Mouse (Mus musculus) kidney, adult 8-10 months (tissue): ENCODE data around the gene Ceacam18.
"Not testable (repeated sequence)": the region's sequence is repeated elsewhere in the genome, so short reads cannot be mapped to it uniquely, and the experiment has no call there.

Experiments
- DNase-seq, 2 experiments: peaks; one replicate each; pipeline ENCODE4 v3.0.0; 2022

Ceacam18 gene

DNA sequence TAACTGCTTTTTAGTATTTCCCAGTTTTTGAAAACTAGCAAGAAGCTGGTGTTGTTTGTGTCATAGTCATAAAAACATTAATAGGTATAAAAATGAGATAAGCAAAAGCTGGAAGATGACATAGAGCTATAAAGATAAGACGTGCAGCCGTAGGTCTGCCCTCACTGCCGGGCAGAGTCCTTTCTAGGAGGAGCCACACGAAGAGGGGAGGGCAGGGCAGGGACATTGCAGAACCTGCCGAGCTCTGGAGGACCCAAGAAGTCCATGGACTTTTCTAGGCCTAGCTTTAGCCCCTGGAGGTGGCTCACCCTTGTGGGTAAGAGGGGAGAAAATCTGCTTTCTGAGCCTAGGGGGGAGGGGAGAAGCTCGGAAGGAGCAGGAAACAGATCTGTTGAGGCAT lies at the start of gene Ceacam18:
Gene Ceacam18, plus strand, starts transcription at position 208 of the 400 bp plus-strand sequence.
- DNase-seq, result no peak

DNA sequence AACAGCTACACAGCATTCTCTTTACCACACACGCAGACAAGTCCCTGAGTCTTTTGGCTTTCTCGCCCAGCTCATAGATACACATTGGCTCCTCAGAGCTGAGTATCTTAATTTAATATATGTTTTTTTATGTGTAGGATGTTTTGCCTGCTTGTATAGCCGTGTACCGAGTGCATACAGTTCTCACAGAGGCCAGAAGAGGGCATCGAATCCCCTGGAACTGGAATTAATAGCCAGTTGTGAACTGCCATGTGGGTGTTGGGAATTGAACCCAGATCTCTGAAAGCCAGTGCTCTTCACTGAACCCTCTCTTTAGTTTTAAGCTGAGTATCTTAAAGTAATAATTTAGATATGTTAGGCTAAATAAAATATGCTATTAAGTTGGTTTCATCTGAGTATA lies 49.7 kb upstream of the Ceacam18 start:
- no peak for DNase-seq

DNA sequence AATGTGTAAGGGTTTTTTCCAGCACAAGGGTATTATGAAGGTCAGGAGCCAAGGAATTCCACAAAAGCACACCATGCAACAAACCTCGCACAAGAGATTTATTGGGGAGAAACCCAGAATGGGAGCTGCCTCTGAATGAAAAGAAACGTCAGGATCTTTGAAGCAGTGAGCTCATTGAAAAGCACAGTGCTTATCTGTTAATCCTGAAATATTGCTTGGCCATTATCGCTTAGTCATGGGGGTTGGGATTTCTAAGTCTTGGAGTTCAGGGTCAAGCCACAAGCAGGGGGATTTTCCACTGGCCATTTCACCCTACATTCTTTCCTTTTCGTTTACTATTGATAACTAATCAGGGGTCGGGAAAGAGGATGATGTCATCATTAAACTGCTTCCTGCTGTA lies 32.6 kb upstream of the Ceacam18 start:
- DNase-seq, result no peak

- DNase-seq, result peak; percentile 22 to 38
Measured at GRCm38 (mm10) chr7:43606896-43607742, 27.4 kb upstream of the Ceacam18 start, which contains the start of gene Zfp819. TSS of gene Zfp819 (plus strand) at chr7:43607169.

DNA sequence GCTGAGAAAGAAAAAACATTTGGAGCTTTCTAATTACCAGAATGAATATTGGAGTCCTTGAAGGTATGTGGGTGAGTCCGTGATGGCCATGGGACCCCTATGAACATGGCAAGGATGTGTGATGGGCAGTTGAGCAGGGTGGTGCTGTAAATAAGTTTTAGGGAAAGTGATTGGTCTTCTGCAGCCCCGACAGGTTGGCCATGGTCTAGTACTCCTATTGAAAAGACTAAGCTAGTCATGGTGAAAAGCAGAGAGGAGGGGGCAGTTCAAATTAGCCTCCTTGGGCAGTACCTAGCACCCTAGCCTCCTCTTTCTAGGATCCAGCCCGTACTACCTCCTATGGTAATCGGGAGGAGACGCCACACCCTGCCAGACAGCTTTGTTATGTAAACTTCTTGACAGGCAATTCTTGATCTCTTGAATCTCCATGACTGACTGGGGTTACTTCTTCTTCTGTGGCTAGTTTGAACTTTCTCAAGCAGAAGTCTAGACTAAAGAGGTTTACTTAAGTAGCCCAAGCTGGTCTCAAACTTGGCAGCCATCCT lies 26.7 kb upstream of the Ceacam18 start:
- DNase-seq, result no peak

GRCm38 (mm10) chr7:43608316-43608824 lies 26.1 kb upstream of the Ceacam18 start:
- DNase-seq, result no peak

DNA sequence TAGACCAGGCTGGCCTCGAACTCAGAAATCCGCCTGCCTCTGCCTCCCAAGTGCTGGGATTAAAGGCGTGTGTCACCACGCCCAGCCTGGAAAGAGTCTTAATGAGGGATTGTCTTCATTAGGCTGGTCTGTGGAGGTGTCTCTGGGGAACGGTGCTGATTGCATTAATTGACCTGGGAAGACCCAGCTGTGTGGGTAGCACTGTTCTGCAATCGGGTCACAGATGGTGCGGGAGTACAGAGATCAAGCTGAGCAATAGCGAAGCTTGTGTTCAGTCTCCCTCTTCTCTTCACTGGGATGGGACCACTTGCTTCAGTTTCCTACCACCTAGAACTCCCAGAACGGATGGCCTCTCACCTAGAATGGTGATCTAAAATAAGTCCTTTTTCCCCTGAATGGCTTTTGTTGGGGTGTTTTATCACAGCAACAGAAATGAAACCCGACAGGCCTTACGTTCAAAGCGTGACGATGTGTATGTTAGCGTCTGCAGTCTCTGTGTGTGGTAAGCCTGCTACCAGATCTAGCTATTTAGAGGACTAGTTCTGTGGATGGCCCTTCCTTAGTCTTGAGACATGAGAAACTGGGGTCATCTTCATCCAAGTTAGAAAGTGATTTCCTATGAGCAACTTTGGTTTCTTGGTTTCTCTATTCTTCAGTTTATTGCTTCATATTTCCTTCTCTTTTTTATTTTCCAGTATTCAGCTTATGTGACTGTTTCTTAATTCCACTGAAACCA lies 20.5 kb upstream of the Ceacam18 start:
- no peak for DNase-seq

DNA sequence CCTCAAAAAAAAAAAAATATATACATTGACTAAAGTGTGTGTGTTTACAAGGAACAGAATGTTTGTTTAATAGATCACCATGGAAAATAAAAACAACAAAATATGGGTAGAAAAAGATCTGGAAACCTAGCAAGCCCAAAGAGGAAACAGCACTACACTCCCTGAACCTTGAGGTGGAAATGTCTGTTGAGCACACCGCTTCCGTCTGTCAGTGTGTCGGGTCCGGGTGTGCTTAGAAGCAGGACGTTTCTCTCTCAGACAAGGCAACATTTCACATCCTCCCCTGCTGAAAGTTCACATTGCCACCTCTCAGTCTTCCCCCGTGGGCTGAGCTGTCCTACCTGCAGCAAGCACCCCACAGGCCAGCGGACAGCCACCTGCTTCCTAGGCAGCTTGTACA lies 11.6 kb upstream of the Ceacam18 start:
- no peak for DNase-seq

DNA sequence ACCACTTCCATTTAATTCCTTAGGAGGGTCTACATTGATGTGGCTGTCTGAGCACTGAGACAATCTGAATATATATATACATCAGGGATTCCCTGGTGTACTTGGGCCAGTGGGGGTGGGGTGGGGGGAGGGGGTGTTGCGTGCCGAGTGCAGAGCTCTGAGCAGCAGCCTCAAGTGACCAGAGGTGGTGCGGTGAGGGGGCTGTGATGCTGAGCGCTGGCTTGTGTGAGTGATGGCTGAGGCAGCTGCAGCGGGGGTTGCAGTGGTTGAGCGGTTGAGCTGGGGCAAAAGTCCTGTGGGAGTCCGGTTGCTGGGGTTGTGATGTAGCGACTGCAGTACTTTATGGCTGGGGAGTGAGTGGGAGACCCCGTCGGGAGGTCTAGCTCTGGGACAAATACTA lies 10.7 kb upstream of the Ceacam18 start:
- DNase-seq, result no peak

DNA sequence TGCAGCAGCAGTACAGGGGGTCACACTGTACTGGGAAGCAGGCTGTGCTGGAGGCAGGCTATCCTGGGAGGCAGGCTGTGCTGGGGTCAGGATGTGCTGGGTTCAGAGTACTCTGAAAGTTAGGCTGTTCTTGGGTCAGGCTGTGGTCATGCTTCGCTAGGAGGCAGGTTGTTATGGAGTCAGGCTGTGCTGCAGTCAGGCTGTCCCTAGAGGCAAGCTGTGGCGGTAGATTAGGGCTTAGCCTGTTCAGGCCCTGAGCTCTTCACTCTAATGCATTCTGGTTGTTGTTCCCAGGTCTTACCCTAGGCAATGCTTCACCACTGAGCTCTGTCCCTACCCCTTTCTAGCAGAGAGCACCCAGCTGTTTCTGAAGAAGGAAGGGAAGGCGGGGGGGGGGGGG lies 9.4 kb upstream of the Ceacam18 start:
- DNase-seq, result no peak

- no peak for DNase-seq
Measured at GRCm38 (mm10) chr7:43625794-43626422, 8.6 kb upstream of the Ceacam18 start.

DNA sequence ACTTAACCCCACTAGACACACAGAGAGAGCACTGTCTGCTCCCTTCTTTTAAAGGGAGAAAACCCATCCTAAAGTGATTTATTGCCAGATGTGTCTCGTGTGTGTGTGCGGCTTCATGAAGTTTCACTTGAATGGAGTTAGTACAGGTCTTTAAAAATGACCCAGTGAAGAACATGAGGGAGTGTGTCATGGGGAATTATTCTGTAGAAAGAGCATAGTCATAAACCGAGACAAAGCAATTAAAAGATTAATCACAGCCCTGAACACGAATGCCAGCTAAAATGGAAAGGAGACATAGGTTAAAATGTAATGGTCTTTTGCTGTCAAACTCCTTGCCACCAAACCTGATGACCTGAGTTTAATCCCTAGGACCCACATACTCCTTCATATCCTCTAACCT lies 567 bp upstream of the Ceacam18 start:
- DNase-seq, result no peak

DNA sequence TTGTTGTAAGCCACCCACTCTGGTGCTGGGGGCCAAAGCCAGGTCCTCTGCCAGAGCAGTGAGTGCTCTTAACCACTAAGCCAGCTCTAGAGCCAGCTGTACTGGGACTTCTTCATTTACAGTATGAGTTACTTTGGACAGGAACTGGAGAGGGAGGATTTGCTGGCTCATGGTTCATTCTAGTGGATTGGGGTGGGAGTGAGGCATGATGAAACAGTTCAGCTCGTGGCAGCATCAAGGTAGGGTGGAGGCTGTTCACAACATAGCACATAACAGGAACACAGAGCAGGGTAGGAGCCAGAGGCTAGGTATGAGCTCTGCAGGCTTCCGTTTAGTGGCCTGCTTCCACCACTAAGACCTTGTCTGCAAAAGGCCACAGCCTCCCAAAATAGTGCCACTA lies 1.7 kb downstream of the Ceacam18 start:
- DNase-seq, result no peak

DNA sequence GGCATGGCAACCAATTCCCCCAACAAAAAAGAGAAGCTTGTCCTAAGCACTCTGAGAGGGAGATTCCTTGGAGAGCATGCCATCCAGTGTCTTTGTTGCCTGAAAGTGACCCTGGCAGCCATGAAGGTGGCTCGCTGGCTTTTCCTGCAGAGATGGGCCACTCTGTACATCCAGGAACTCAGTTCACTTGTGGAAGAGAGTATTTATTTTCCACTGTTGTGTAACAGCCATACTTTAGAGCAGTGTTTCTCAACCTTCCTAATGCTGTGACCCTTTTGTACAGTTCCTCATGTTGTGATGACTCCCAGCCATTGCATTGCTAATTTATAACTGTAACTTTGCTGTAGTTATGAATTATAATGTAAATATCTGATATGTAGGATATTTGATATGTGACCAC lies 2.6 kb downstream of the Ceacam18 start:
- DNase-seq, result no peak

GRCm38 (mm10) chr7:43642587-43642986 lies 8.1 kb downstream of the Ceacam18 start:
- no peak for DNase-seq

GRCm38 (mm10) chr7:43643046-43643652 lies 8.6 kb downstream of the Ceacam18 start:
- DNase-seq, result no peak

DNA sequence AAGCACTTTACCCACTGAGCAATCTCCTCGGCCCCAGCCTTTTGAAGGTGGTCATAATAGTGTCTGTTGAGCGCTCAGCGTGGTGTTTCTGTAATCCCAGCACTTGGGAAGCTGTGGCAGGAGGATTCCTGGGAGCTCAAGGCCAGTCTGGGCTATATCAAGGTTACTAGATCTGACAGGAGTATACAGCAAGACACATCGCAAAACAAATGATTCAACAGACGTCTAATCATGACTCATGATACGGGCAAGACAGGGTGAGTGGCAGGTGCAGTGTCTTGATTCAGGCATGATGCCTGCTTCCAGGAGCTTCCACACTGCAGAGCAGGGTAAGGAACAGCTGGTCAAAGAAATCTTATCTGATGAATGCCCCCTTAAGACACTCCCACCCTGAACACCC lies 18.2 kb downstream of the Ceacam18 start:
- DNase-seq, result no peak

GRCm38 (mm10) chr7:43654519-43654918 lies 20.0 kb downstream of the Ceacam18 start:
- DNase-seq, result no peak

GRCm38 (mm10) chr7:43656232-43656631 lies 21.7 kb downstream of the Ceacam18 start:
- no peak for DNase-seq

DNA sequence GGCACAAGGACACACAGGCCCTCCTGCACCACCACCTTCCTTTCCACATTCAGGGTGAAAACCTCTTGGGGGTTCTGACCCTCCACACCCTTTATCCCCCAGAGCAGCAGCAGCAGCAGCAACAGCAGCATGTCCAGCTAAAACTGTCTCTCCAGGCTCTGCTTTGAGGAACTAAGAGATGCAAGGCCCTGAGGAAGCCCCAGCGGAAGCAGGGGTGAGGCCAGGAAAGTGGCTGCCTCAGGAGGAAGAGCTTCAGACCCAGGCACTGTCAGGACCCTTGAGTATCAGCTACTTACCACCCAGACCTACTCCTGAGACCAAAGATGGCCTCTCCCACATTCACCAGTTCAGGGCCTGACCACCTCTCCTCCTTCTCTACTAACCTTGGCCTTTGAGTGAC lies 25.5 kb downstream of the Ceacam18 start, which contains the start of gene Siglece:
Gene Siglece, minus strand, starts transcription at position 160 of the 400 bp plus-strand sequence.
- DNase-seq, result no peak

- no peak for DNase-seq
Measured at GRCm38 (mm10) chr7:43662804-43663203, 28.3 kb downstream of the Ceacam18 start.

DNA sequence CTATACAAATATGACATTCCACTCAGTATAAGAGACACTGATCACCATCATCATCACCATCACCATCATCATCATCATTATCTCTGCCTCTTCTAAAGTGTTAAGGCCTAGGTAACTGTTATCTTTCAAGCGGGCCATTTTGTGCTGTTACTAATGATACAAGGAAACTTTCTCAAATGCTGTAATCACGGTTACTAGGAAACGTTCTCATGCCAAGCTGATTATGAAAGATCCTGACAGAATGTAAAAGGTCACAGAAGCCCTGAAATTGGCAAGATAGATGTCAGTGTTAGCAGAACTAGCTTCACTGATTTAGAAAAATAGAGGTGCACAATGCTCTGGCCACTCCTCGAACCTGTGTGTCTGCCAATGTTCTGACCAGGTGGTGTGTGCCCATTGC lies 32.7 kb downstream of the Ceacam18 start:
- DNase-seq, result not testable (repeated sequence)

DNA sequence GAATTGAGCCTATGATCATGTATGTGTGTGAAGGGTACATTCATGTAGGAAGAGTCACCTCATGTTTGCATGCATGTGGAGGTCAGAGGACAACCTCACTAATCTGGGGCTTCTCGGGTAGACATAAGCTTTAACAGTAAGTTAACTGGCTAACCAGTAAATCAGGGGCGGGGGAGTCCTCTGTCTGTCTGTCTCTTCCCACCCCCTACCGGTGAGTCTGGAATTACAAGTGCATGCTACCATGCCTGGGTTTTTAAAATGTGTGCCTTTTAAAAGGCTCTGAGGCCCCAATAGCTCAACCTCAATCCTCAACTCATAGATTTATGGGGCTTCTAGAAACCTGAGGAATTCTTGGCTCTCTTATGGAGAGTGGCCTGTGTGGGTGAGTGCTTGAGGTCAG lies 34.1 kb downstream of the Ceacam18 start:
- DNase-seq, result no peak
